Mouse (Mus musculus): ENCODE data around the gene Amotl2.

- TF ChIP-seq CTCF (IDR thresholded peaks at IDR 0.05; ENCODE audit: borderline replicate concordance, control insufficient read depth, extremely low read depth, insufficient read depth, low read length, poor library complexity) (no peak), POLR2A (IDR thresholded peaks at IDR 0.05; ENCODE audit: control insufficient read depth, extremely low read depth, insufficient read depth, low read length, poor library complexity) (no peak)
Observed at GRCm38 (mm10) chr9:102727662-102728468, 11.4 kb downstream of the Amotl2 start.
